Mouse (Mus musculus) cerebellum, postnatal 14 days (tissue): Measurements from ENCODE around the gene Tmem50b.
A peak's percentile ranks its signal among the peaks of the same experiment; 100 is the strongest.
"Not testable (repeated sequence)": the region's sequence is repeated elsewhere in the genome, so short reads cannot be mapped to it uniquely, and the experiment has no call there.

Source experiments
- DNase-seq, 2 experiments: peaks; one replicate each; pipeline ENCODE4 v3.0.0; 2021; ENCODE audit warnings: mixed read lengths in 2 of 2

The Tmem50b gene

GRCm38 (mm10) chr16:91537065-91537464 lies 60.5 kb downstream of the Tmem50b start:
- no peak for DNase-seq

- no peak for DNase-seq
These were observed 61.2 kb downstream of the Tmem50b start for GRCm38 (mm10) chr16:91536372-91536771.

- DNase-seq = no peak
These were observed 62.7 kb downstream of the Tmem50b start for GRCm38 (mm10) chr16:91534888-91535287.

- DNase-seq = peak; percentile 36 to 65
These were observed 63.1 kb downstream of the Tmem50b start for GRCm38 (mm10) chr16:91534477-91534876.

- DNase-seq = no peak
These were observed 64.3 kb downstream of the Tmem50b start for GRCm38 (mm10) chr16:91533097-91534001.

- no peak for DNase-seq
These were observed 65.2 kb downstream of the Tmem50b start for GRCm38 (mm10) chr16:91532429-91532828.

GRCm38 (mm10) chr16:91531856-91532255 lies 65.7 kb downstream of the Tmem50b start:
- no peak for DNase-seq

- DNase-seq = not testable (repeated sequence)
These were observed 66.8 kb downstream of the Tmem50b start for GRCm38 (mm10) chr16:91530830-91531229.

- peak in 1 of 2 experiments; percentile 35 for DNase-seq
These were observed 69.0 kb downstream of the Tmem50b start for GRCm38 (mm10) chr16:91528578-91528977.

- no peak for DNase-seq
These were observed 70.1 kb downstream of the Tmem50b start for GRCm38 (mm10) chr16:91527500-91527899.

GRCm38 (mm10) chr16:91527051-91527450 lies 70.5 kb downstream of the Tmem50b start:
- DNase-seq = peak in 1 of 2 experiments; percentile 32

- DNase-seq = no peak
These were observed 71.3 kb downstream of the Tmem50b start for GRCm38 (mm10) chr16:91526274-91526673.
